Mouse (Mus musculus) kidney, embryonic 15.5 days (tissue): ENCODE results near the gene Pecam1. TPM values are rescaled to one million over a fixed set of nuclear protein-coding genes. Genes with fewer than 3 reads are reported as not detected.

Experiments used
- ATAC-seq: fragments of 200-750 bp; cut with Nextera tagmentation; replicated peaks from 2 replicates; pipeline ENCODE4 v1.8.0; 2017; ENCODE audit warnings: moderate TSS enrichment; ENCODE audit not compliant: low FRiP score
- H3K27ac ChIP-seq: fragments of 300-500 bp; sonication (generic); 2 replicates; pipeline ENCODE4 v1.5.1; 2015; ENCODE audit warnings: mild to moderate bottlenecking, inconsistent platforms
- H3K27me3 ChIP-seq: fragments of 300-500 bp; sonication (generic); 2 replicates; pipeline ENCODE4 v1.6.1; 2015; ENCODE audit warnings: inconsistent platforms
- H3K36me3 ChIP-seq: fragments of 300-500 bp; sonication (generic); 2 replicates; pipeline ENCODE4 v1.6.1; 2015; ENCODE audit warnings: inconsistent platforms
- H3K4me1 ChIP-seq: fragments of 300-500 bp; sonication (generic); 2 replicates; pipeline ENCODE4 v1.6.1; 2015; ENCODE audit warnings: inconsistent platforms
- H3K4me2 ChIP-seq: fragments of 300-500 bp; sonication (generic); 2 replicates; pipeline ENCODE4 v1.6.1; 2015; ENCODE audit warnings: moderate library complexity, mild to moderate bottlenecking, inconsistent platforms
- H3K4me3 ChIP-seq: fragments of 300-500 bp; sonication (generic); replicated peaks from 2 replicates; pipeline ENCODE4 v1.5.1; 2015; ENCODE audit warnings: mild to moderate bottlenecking, inconsistent platforms
- H3K9ac ChIP-seq: fragments of 300-500 bp; sonication (generic); 2 replicates; pipeline ENCODE4 v1.6.1; 2015; ENCODE audit warnings: mild to moderate bottlenecking, inconsistent platforms
- H3K9me3 ChIP-seq: fragments of 300-500 bp; sonication (generic); replicated peaks from 2 replicates; pipeline ENCODE4 v1.6.1; 2016; ENCODE audit warnings: inconsistent platforms
- WGBS: fragments of 180-500 bp; shearing (Covaris S2); methylation state at CpG from one replicate; pipeline ENCODE4 v1.1.7; 2015; ENCODE audit warnings: mixed read lengths; 5-methylcytosine and 5-hydroxymethylcytosine counted together
- polyA plus RNA-seq: library from polyadenylated mRNA; unstranded; fragments of >200 nt; fragmentation: Nextera tagmentation; extraction: Ambion mirVana; gene quantifications from 2 replicates; pipeline ENCODE4 v1.2.1, GENCODE M21; 2015

The Pecam1 gene
- 59.3 and 66.5 TPM in 2 replicates for polyA plus RNA-seq

GRCm38 (mm10) chr11:106750121-106750751 lies at the start of gene Pecam1:
Gene Pecam1, minus strand, starts transcription at chr11:106750628.
- Histone ChIP-seq H3K27me3 (no peaks in the 10 kb centered on the region), H3K4me1 (no peaks in the 10 kb centered on the region), H3K9ac (no peak within 1 kb of the TSS), H3K4me3 (no peak within 1 kb of the TSS), H3K4me2 (no peak within 1 kb of the TSS), H3K27ac (no peak within 1 kb of the TSS), H3K9me3 (no peaks in the 10 kb centered on the region), H3K36me3 (no peaks in the 10 kb centered on the region)
- ATAC-seq = no peak
- 76% methylated on average over 13 of the region's 13 CpGs for WGBS

DNA sequence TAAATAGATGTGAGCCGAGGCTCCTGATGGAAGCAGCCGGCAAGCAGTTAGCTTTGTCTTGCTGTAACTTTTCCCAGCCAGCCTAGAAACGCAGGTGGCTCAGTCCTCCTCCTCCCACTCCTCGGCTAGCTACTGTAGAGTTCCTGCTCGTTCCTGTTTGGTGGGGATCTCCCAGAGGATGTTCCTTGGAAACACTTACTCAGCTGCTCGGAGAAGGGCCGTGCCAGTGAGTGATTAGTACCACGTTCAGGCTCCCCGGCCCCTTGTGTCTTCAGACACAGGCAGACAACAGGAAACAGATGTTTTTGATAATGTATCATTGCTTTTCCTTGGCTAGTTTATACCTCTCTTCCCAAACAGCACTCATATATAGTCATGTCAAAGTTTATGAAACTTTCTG lies 45.3 kb upstream of the Pecam1 start:
- ATAC-seq = no peak
- H3K4me3 ChIP-seq = no peak overlapping the region
- H3K9ac ChIP-seq = no peak overlapping the region
- 54% methylated on average over 9 of the region's 9 CpGs for WGBS
- no peaks in the 10 kb centered on the region for H3K27me3 ChIP-seq
- H3K27ac ChIP-seq = 0 out of 2 replicates have a peak overlapping the region, but pooled peaks have one; percentile 24
- peaks cover 84% of the 10 kb centered on the region for H3K36me3 ChIP-seq
- H3K4me1 ChIP-seq = peaks cover 6% of the 10 kb centered on the region; the same call in 1 of the 2 replicates
- no peak overlapping the region for H3K4me2 ChIP-seq
- H3K9me3 ChIP-seq = peaks cover 5% of the 10 kb centered on the region

- no peak for ATAC-seq
- peaks cover 65% of the 10 kb centered on the region for H3K36me3 ChIP-seq
- H3K27me3 ChIP-seq = no peaks in the 10 kb centered on the region
- H3K4me3 ChIP-seq = no peak overlapping the region
- H3K9me3 ChIP-seq = peaks cover 5% of the 10 kb centered on the region
- no peak overlapping the region for H3K27ac ChIP-seq
- WGBS = 82% methylated on average over 4 of the region's 4 CpGs
- no peak overlapping the region for H3K4me2 ChIP-seq
- H3K9ac ChIP-seq = no peak overlapping the region
- H3K4me1 ChIP-seq = peaks cover 11% of the 10 kb centered on the region; the same call in 1 of the 2 replicates
These were observed 43.4 kb upstream of the Pecam1 start for GRCm38 (mm10) chr11:106793846-106794245.

GRCm38 (mm10) chr11:106789649-106790048 lies 39.2 kb upstream of the Pecam1 start:
- Histone ChIP-seq H3K27ac (peak overlapping the region; percentile 100), H3K4me1 (peaks cover 20% of the 10 kb centered on the region), H3K9me3 (no peaks in the 10 kb centered on the region), H3K4me3 (peak overlapping the region; percentile 87), H3K4me2 (peak overlapping the region; percentile 78), H3K36me3 (peaks cover 49% of the 10 kb centered on the region), H3K9ac (peak overlapping the region; percentile 97), H3K27me3 (no peaks in the 10 kb centered on the region)
- no peak for ATAC-seq
- 2% methylated on average over 6 of the region's 6 CpGs for WGBS

- Histone ChIP-seq H3K4me2 (peak within 1 kb of the TSS; percentile 78), H3K4me1 (peaks cover 23% of the 10 kb centered on the region), H3K36me3 (peaks cover 49% of the 10 kb centered on the region), H3K27ac (peak within 1 kb of the TSS; percentile 100), H3K9ac (peak within 1 kb of the TSS; percentile 97), H3K27me3 (no peaks in the 10 kb centered on the region), H3K9me3 (no peaks in the 10 kb centered on the region), H3K4me3 (peak within 1 kb of the TSS; percentile 87)
- WGBS = under 1% methylated on average over 58 of the region's 58 CpGs
- ATAC-seq = peak; percentile 93
These were observed 38.5 kb upstream of the Pecam1 start, which contains the start of the genes Ddx5 and Cep95 for GRCm38 (mm10) chr11:106788775-106789459. Gene Ddx5, minus strand, starts transcription at chr11:106789185. Gene Cep95, plus strand, starts transcription at chr11:106789252.

- Histone ChIP-seq H3K9ac (peak overlapping the region; percentile 97), H3K4me1 (peaks cover 29% of the 10 kb centered on the region), H3K4me2 (peak overlapping the region; percentile 78), H3K27me3 (no peaks in the 10 kb centered on the region), H3K4me3 (peak overlapping the region; percentile 87), H3K9me3 (no peaks in the 10 kb centered on the region), H3K36me3 (peaks cover 49% of the 10 kb centered on the region), H3K27ac (peak overlapping the region; percentile 100)
- WGBS = under 1% methylated on average over 67 of the region's 79 CpGs
- ATAC-seq = peak; percentile 82
These were observed 37.8 kb upstream of the Pecam1 start for GRCm38 (mm10) chr11:106788026-106788774.

DNA sequence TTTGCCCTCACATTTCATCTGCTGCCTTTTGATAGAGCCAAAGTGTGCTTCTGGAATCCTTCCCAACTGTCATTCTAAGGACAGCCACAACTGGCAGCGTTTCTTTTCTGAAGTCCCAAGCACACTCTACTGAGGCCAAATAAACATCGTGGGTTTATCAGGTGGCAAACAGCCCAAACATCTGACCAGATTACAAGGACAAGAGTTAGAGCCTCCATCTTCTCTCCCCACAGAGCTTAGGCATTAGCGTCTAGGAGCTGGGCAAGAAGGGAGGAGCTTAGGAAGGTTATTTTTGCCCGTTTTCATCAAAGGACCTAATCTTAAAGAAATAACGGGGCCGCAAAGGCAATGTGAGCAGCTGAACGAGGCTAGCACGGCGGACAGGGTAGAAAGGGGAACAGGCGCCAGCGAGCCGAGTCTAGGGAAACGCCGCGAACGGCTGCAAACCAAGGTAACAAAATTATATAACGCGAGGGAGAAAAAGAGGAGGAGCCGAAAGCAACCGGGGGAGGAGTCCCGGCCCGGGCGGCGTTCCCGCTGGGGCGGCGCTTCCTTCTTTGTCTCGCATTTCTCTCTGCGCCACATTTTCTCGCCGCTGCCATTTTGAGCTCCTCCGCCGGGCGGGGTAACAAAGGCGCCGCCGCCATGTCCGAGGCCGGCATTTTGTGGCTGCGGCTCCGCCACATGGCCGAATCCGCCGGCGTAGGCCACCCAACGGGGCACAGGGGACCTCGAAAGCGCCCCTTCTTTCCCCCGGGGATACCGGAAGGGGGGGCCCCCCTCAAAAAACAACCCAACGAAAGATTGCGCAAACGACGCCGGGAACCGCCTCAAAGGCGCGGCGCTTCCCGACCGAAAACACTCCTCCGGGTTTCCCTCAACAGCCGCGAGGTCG lies 37.0 kb upstream of the Pecam1 start:
- Histone ChIP-seq H3K27ac (peak overlapping the region; percentile 100), H3K4me1 (peaks cover 29% of the 10 kb centered on the region), H3K9me3 (no peaks in the 10 kb centered on the region), H3K36me3 (peaks cover 49% of the 10 kb centered on the region), H3K27me3 (no peaks in the 10 kb centered on the region), H3K4me3 (peak overlapping the region; percentile 87), H3K4me2 (peak overlapping the region; percentile 72), H3K9ac (peak overlapping the region; percentile 97)
- peak; percentile 30; the same call in 1 of the 2 replicates for ATAC-seq
- WGBS = under 1% methylated on average over 65 of the region's 65 CpGs

- H3K9ac ChIP-seq = no peak overlapping the region
- H3K27me3 ChIP-seq = no peaks in the 10 kb centered on the region
- peaks cover 66% of the 10 kb centered on the region for H3K36me3 ChIP-seq
- peaks cover 31% of the 10 kb centered on the region for H3K4me1 ChIP-seq
- H3K4me2 ChIP-seq = peak overlapping the region; percentile 72; the same call in 1 of the 2 replicates
- H3K9me3 ChIP-seq = no peaks in the 10 kb centered on the region
- ATAC-seq = no peak
- H3K4me3 ChIP-seq = peak overlapping the region; percentile 87
- no peak overlapping the region for H3K27ac ChIP-seq
- WGBS = 85% methylated on average over 1 of the region's 1 CpGs
These were observed 34.6 kb upstream of the Pecam1 start for GRCm38 (mm10) chr11:106785043-106785442.

- no peaks in the 10 kb centered on the region for H3K27me3 ChIP-seq
- no peak overlapping the region for H3K9ac ChIP-seq
- no peak overlapping the region for H3K4me2 ChIP-seq
- H3K4me3 ChIP-seq = no peak overlapping the region
- WGBS = 89% methylated on average over 2 of the region's 2 CpGs
- ATAC-seq = no peak
- H3K9me3 ChIP-seq = no peaks in the 10 kb centered on the region
- peaks cover 32% of the 10 kb centered on the region for H3K4me1 ChIP-seq
- H3K27ac ChIP-seq = no peak overlapping the region
- peaks cover 68% of the 10 kb centered on the region for H3K36me3 ChIP-seq
These were observed 34.0 kb upstream of the Pecam1 start for GRCm38 (mm10) chr11:106784476-106784875.

- Histone ChIP-seq H3K9ac (no peak overlapping the region), H3K27me3 (no peaks in the 10 kb centered on the region), H3K4me1 (peaks cover 32% of the 10 kb centered on the region), H3K36me3 (peaks cover 68% of the 10 kb centered on the region), H3K9me3 (no peaks in the 10 kb centered on the region), H3K4me3 (no peak overlapping the region), H3K4me2 (no peak overlapping the region), H3K27ac (no peak overlapping the region)
- no peak for ATAC-seq
- 79% methylated on average over 9 of the region's 9 CpGs for WGBS
These were observed 32.7 kb upstream of the Pecam1 start for GRCm38 (mm10) chr11:106782841-106783764.
